Mouse (Mus musculus) CH12.LX (cell line): ENCODE measurements around the gene Rasl10a.

Experiments
- CTCF ChIP-seq, 2 experiments: IDR thresholded peaks in 1 of 2; conservative IDR thresholded peaks in 1 of 2; 2 replicates each; pipeline ENCODE4 v1.5.1; 2011 to 2012; ENCODE audit warnings: low read depth in 2 of 2, low read length in 2 of 2, improper control_type of control experiment in 1 of 2, inconsistent platforms in 1 of 2, mild to moderate bottlenecking in 1 of 2, moderate library complexity in 1 of 2
- TBP ChIP-seq: conservative IDR thresholded peaks from 2 replicates; pipeline ENCODE4 v1.6.1; 2011; ENCODE audit warnings: low read depth, low read length, improper control_type of control experiment
- TCF12 ChIP-seq: IDR thresholded peaks from 2 replicates; pipeline ENCODE4 v1.6.1; 2014; ENCODE audit warnings: low read depth, mild to moderate bottlenecking, inconsistent platforms, low read length, improper control_type of control experiment

GRCm38 (mm10) chr11:5068126-5068971 is 10.4 kb downstream of the Rasl10a start:
- no peak for TF ChIP-seq CTCF (conservative IDR thresholded peaks at IDR 0.05 in 1 of 2, IDR thresholded peaks at IDR 0.05 in 1 of 2; ENCODE audit: low read depth in 2 of 2, low read length in 2 of 2)
- TF ChIP-seq TCF12: no peak
- no peak for TF ChIP-seq TBP
